Mouse (Mus musculus): Measurements from ENCODE around the gene Gata2. TPM values are rescaled to one million over a fixed set of nuclear protein-coding genes. Genes with fewer than 3 reads are reported as not detected.
"Not testable (repeated sequence)": the region's sequence is repeated elsewhere in the genome, so short reads cannot be mapped to it uniquely, and the experiment has no call there.

The Gata2 gene
- polyA plus RNA-seq (2014; fragmentation: Nextera tagmentation; extraction: Ambion mirVana), result 28.3 and 30.0 TPM in 2 replicates

DNA sequence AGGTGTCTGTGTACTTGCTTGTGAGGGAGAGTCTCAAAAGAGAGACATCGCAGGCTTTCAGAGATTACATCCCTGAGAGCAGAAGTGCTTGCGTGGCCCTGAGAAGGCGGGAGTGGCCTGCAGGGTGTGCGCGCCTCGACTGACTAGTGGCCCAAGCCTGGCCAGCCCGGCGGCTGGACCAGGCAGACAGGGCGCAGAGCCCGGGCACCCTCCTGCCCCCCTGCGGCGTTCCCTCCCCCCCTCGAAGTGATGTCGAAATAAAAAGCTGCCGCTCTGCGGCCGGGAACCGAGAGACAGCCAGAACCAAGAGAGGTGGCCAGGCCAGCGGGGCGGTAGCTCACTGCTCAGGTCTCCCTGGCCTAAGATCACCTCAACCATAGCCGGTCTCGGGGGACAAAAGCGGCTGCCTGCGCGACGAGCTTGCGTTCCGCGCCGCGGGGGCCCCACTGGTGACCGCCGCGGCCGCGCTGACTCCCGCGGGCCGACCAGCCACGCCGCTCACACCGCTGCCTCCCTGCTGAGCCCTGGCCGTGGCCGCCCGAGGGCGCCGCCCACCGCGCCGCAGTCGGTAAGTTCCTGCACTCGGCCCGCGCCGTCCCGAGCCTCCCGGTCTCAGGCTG is at the start of gene Gata2:
TSS of gene Gata2 (plus strand) at position 459 of the 620 bp plus-strand sequence.
- Histone ChIP-seq H3K9me3 (replicated peaks; ENCODE audit: control insufficient read depth, low read length) (no peaks in the 10 kb centered on the region), H3K27me3 (ENCODE audit: control insufficient read depth, insufficient read depth, low read length) (peaks cover 90% of the 10 kb centered on the region), H3K4me2 (ENCODE audit: low read depth, low read length) (peak within 1 kb of the TSS; percentile 83), H3K4me1 (ENCODE audit: control insufficient read depth, insufficient read depth, low read length) (peaks cover 21% of the 10 kb centered on the region), H3K36me3 (replicated peaks; ENCODE audit: control insufficient read depth, insufficient read depth, low read depth, low read length) (no peaks in the 10 kb centered on the region), H3K4me3 (ENCODE audit: low read depth, low read length) (peak within 1 kb of the TSS; percentile 38), H3K9ac (replicated peaks; ENCODE audit: low read length) (peak within 1 kb of the TSS; percentile 55), H3K27ac (replicated peaks; ENCODE audit: low read depth, low read length) (no peak within 1 kb of the TSS)
- WGBS, result under 1% methylated on average over 53 of the region's 57 CpGs
- no peak for DNase-seq (ENCODE audit: low spot score)
- ATAC-seq (replicated peaks; ENCODE audit: insufficient number of reproducible peaks, low FRiP score, low TSS enrichment, low read depth), result no peak

GRCm38 (mm10) chr6:88145793-88146192 is 47.9 kb upstream of the Gata2 start:
- no peak for DNase-seq (ENCODE audit: low spot score)
- no peaks in the 10 kb centered on the region for H3K36me3 ChIP-seq (replicated peaks; ENCODE audit: control insufficient read depth, insufficient read depth, low read depth, low read length)
- H3K9ac ChIP-seq (replicated peaks; ENCODE audit: low read length), result no peak overlapping the region
- H3K4me3 ChIP-seq (ENCODE audit: low read depth, low read length), result no peak overlapping the region
- 87% methylated on average over 4 of the region's 4 CpGs for WGBS
- no peaks in the 10 kb centered on the region for H3K4me1 ChIP-seq (ENCODE audit: control insufficient read depth, insufficient read depth, low read length)
- no peak overlapping the region for H3K27ac ChIP-seq (replicated peaks; ENCODE audit: low read depth, low read length)
- H3K4me2 ChIP-seq (ENCODE audit: low read depth, low read length), result no peak overlapping the region
- H3K9me3 ChIP-seq (replicated peaks; ENCODE audit: control insufficient read depth, low read length), result no peaks in the 10 kb centered on the region
- ATAC-seq (replicated peaks; ENCODE audit: insufficient number of reproducible peaks, low FRiP score, low TSS enrichment, low read depth), result no peak
- no peaks in the 10 kb centered on the region for H3K27me3 ChIP-seq (ENCODE audit: control insufficient read depth, insufficient read depth, low read length)

- Histone ChIP-seq H3K4me2 (ENCODE audit: low read depth, low read length) (no peak overlapping the region), H3K4me1 (ENCODE audit: control insufficient read depth, insufficient read depth, low read length) (no peaks in the 10 kb centered on the region), H3K27me3 (ENCODE audit: control insufficient read depth, insufficient read depth, low read length) (no peaks in the 10 kb centered on the region), H3K27ac (replicated peaks; ENCODE audit: low read depth, low read length) (no peak overlapping the region), H3K9ac (replicated peaks; ENCODE audit: low read length) (no peak overlapping the region), H3K9me3 (replicated peaks; ENCODE audit: control insufficient read depth, low read length) (no peaks in the 10 kb centered on the region), H3K36me3 (replicated peaks; ENCODE audit: control insufficient read depth, insufficient read depth, low read depth, low read length) (no peaks in the 10 kb centered on the region), H3K4me3 (ENCODE audit: low read depth, low read length) (no peak overlapping the region)
- no peak for DNase-seq (ENCODE audit: low spot score)
- WGBS, result 69% methylated on average over 8 of the region's 8 CpGs
- no peak for ATAC-seq (replicated peaks; ENCODE audit: insufficient number of reproducible peaks, low FRiP score, low TSS enrichment, low read depth)
Observed at GRCm38 (mm10) chr6:88146576-88146975, 47.1 kb upstream of the Gata2 start.

- H3K4me3 ChIP-seq (ENCODE audit: low read depth, low read length), result no peak overlapping the region
- 77% methylated on average over 16 of the region's 16 CpGs for WGBS
Observed at GRCm38 (mm10) chr6:88147411-88148003, 46.2 kb upstream of the Gata2 start.

GRCm38 (mm10) chr6:88151335-88151734 is 42.4 kb upstream of the Gata2 start:
- no peaks in the 10 kb centered on the region for H3K36me3 ChIP-seq (replicated peaks; ENCODE audit: control insufficient read depth, insufficient read depth, low read depth, low read length)
- no peak overlapping the region for H3K4me3 ChIP-seq (ENCODE audit: low read depth, low read length)
- H3K27ac ChIP-seq (replicated peaks; ENCODE audit: low read depth, low read length), result no peak overlapping the region
- no peaks in the 10 kb centered on the region for H3K4me1 ChIP-seq (ENCODE audit: control insufficient read depth, insufficient read depth, low read length)
- H3K27me3 ChIP-seq (ENCODE audit: control insufficient read depth, insufficient read depth, low read length), result no peaks in the 10 kb centered on the region
- no peaks in the 10 kb centered on the region for H3K9me3 ChIP-seq (replicated peaks; ENCODE audit: control insufficient read depth, low read length)
- no peak for DNase-seq (ENCODE audit: low spot score)
- H3K4me2 ChIP-seq (ENCODE audit: low read depth, low read length), result no peak overlapping the region
- 75% methylated on average over 4 of the region's 4 CpGs for WGBS
- no peak overlapping the region for H3K9ac ChIP-seq (replicated peaks; ENCODE audit: low read length)
- ATAC-seq (replicated peaks; ENCODE audit: insufficient number of reproducible peaks, low FRiP score, low TSS enrichment, low read depth), result no peak

More at GRCm38 (mm10) chr6:88147411-88148003, 46.2 kb upstream of the Gata2 start:
- no peak for DNase-seq (ENCODE audit: low spot score)
- H3K36me3 ChIP-seq (replicated peaks; ENCODE audit: control insufficient read depth, insufficient read depth, low read depth, low read length), result no peaks in the 10 kb centered on the region
- H3K9me3 ChIP-seq (replicated peaks; ENCODE audit: control insufficient read depth, low read length), result no peaks in the 10 kb centered on the region
- H3K27me3 ChIP-seq (ENCODE audit: control insufficient read depth, insufficient read depth, low read length), result no peaks in the 10 kb centered on the region
- no peak overlapping the region for H3K9ac ChIP-seq (replicated peaks; ENCODE audit: low read length)
- ATAC-seq (replicated peaks; ENCODE audit: insufficient number of reproducible peaks, low FRiP score, low TSS enrichment, low read depth), result no peak
- H3K4me2 ChIP-seq (ENCODE audit: low read depth, low read length), result no peak overlapping the region
- H3K27ac ChIP-seq (replicated peaks; ENCODE audit: low read depth, low read length), result no peak overlapping the region
- no peaks in the 10 kb centered on the region for H3K4me1 ChIP-seq (ENCODE audit: control insufficient read depth, insufficient read depth, low read length)

DNA sequence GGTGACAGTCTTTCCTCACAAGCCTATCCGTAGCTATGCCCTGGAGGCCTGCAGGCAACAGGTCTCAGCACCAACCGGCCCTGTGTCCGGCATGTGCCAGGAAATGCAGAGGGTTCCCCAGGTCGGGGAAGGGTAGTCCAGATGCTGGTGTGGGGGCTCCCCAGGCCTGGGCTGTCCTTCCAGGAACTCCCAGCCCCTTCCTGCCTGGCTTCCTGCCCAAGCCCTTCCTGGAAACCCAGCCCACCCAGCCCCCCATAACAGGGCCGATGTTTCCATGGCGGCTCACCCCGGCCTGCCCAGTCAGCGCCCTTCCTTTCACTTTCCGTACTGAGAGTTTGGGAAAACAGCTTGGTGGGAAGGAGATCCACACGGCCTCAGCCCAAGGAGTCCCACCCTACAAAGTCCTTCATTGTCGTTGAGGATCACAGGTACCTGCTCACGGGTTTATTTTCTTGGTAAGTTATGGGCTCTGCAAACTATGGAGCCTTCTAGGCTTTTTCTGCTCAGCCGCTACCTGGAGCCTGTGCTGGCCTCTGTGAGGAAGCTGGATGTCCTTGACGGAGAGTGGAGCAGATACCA is 41.5 kb upstream of the Gata2 start:
- H3K9me3 ChIP-seq (replicated peaks; ENCODE audit: control insufficient read depth, low read length), result no peaks in the 10 kb centered on the region
- no peaks in the 10 kb centered on the region for H3K36me3 ChIP-seq (replicated peaks; ENCODE audit: control insufficient read depth, insufficient read depth, low read depth, low read length)
- WGBS, result 84% methylated on average over 14 of the region's 14 CpGs
- no peak overlapping the region for H3K4me3 ChIP-seq (ENCODE audit: low read depth, low read length)
- no peaks in the 10 kb centered on the region for H3K4me1 ChIP-seq (ENCODE audit: control insufficient read depth, insufficient read depth, low read length)
- peak overlapping the region; percentile 4; the same call in 1 of the 2 replicates for H3K4me2 ChIP-seq (ENCODE audit: low read depth, low read length)
- DNase-seq (ENCODE audit: low spot score) (no peak), ATAC-seq (replicated peaks; ENCODE audit: insufficient number of reproducible peaks, low FRiP score, low TSS enrichment, low read depth) (no peak)
- no peak overlapping the region for H3K9ac ChIP-seq (replicated peaks; ENCODE audit: low read length)
- no peaks in the 10 kb centered on the region for H3K27me3 ChIP-seq (ENCODE audit: control insufficient read depth, insufficient read depth, low read length)
- no peak overlapping the region for H3K27ac ChIP-seq (replicated peaks; ENCODE audit: low read depth, low read length)

DNA sequence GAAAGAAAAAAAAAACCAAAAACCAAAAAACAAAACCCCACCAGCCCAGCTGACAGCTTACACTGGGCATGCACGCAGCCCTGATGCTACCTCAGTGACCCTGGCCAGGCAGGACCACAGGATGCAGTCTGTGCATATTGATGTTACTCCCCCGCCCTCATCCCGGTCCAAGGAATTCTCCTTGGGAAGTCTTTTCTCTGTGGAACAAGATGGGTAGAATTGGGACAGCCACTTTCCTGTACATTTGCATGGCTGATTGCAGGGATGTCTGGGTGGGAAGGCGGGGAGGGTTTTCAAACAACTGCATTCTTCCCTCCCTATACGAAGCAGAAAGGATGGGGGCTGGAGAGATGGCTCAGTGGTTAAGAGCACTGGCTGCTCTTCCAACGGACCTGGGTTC is 40.7 kb upstream of the Gata2 start:
- ATAC-seq (replicated peaks; ENCODE audit: insufficient number of reproducible peaks, low FRiP score, low TSS enrichment, low read depth), result no peak
- WGBS, result 73% methylated on average over 6 of the region's 6 CpGs

DNA sequence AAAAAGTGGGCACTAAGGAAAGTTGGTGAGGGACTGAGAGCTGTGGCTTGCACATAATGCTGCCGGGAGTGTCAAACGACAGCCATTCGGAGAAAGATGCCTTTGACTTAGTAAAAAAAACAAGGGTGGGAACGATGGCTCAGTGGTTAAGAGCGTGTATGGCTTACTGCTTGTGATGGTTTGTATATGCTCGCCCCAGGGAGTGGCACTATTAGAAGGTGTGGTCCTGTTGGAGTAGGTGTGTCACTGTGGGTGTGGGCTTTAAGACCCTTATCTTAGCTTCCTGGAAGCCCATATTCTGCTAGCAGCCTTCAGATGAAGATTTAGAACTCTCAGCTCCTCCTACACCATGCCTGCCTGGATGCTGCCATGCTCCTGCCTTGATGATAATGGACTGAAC is 38.1 kb upstream of the Gata2 start:
- not testable (repeated sequence) for H3K4me3 ChIP-seq (ENCODE audit: low read depth, low read length); H3K4me2 ChIP-seq (ENCODE audit: low read depth, low read length); H3K27me3 ChIP-seq (ENCODE audit: control insufficient read depth, insufficient read depth, low read length); ATAC-seq (replicated peaks; ENCODE audit: insufficient number of reproducible peaks, low FRiP score, low TSS enrichment, low read depth); H3K4me1 ChIP-seq (ENCODE audit: control insufficient read depth, insufficient read depth, low read length); H3K27ac ChIP-seq (replicated peaks; ENCODE audit: low read depth, low read length); DNase-seq (ENCODE audit: low spot score); H3K9ac ChIP-seq (replicated peaks; ENCODE audit: low read length); H3K36me3 ChIP-seq (replicated peaks; ENCODE audit: control insufficient read depth, insufficient read depth, low read depth, low read length); H3K9me3 ChIP-seq (replicated peaks; ENCODE audit: control insufficient read depth, low read length)
- WGBS, result 92% methylated on average over 6 of the region's 6 CpGs

More for the DNA sequence above, 40.7 kb upstream of the Gata2 start:
- Histone ChIP-seq H3K4me3 (ENCODE audit: low read depth, low read length) (no peak overlapping the region), H3K9me3 (replicated peaks; ENCODE audit: control insufficient read depth, low read length) (no peaks in the 10 kb centered on the region), H3K4me2 (ENCODE audit: low read depth, low read length) (no peak overlapping the region), H3K36me3 (replicated peaks; ENCODE audit: control insufficient read depth, insufficient read depth, low read depth, low read length) (no peaks in the 10 kb centered on the region), H3K9ac (replicated peaks; ENCODE audit: low read length) (no peak overlapping the region), H3K4me1 (ENCODE audit: control insufficient read depth, insufficient read depth, low read length) (no peaks in the 10 kb centered on the region), H3K27ac (replicated peaks; ENCODE audit: low read depth, low read length) (no peak overlapping the region), H3K27me3 (ENCODE audit: control insufficient read depth, insufficient read depth, low read length) (no peaks in the 10 kb centered on the region)
- DNase-seq (ENCODE audit: low spot score), result no peak

Measured in embryonic facial prominence, embryonic 11.5 days (tissue).